Mouse (Mus musculus): ENCODE measurements at regions not wholly inside any gene's neighbourhood (a gene's known extent, or its start where the extent isn't known, plus 50 kb on each side); places are given as distances from the start of the nearest gene placed in this dataset.

DNA sequence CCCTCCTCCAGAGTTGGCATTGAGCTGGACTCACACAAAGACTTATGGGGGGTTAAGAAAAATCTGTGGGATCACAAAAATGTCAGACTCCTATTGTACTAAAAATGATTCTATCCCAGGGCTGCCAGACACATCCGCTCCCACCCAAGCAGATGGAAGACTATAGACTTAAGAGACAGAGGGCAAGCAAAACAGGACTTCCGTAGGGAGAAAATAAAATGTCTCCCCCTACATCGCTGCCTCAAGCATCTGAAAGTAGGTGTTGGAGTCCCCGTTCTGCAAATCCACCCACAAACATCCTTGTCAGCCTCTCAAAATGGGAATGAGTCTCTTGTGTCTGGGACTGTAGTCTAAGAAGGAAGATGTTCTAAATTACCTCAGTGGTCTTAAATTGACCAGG is 253.3 kb downstream of the Gm9195 start:
- TF ChIP-seq GATA1 (IDR thresholded peaks at IDR 0.05; ENCODE audit: low read length): no peak

DNA sequence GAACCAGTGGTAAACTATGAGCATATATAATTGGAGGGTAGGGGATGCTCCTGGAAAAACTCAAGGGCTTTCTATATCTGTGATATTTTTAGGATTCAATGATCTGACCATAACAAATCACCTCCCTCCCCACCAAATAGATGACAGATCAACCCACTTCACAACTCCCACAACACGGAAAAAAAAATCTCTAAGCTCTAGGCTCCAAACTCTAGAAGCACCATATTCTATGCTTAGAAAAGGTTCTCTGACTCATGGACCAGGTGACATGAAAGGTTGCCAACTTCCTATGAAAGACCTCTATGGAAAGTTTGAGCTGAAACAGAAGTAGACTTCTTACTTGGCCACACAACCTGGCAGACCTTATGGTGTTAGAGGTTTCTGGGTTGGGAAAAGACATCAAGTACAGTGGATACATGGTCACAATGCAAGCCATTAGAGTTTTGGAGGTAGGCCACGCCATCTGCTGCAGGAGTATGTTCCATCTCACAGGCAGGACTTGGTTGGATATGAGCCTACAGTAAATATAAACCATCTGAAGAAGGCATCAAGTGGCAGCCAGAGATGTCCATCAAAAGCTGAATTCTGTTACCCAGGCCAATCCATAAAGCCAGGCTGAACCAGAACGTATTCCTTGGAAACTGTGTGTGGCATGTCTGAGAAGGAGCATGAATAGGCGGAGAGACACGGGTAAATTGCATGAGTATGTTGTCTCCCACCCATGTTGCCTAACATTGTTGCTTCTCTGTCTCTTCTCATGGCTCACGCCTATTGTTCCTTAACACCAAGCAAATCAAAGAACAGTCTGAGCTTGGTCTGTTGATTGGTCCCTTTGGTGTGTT is 257.2 kb downstream of the Gm9195 start:
- TF ChIP-seq GATA1 (IDR thresholded peaks at IDR 0.05; ENCODE audit: low read length): no peak

DNA sequence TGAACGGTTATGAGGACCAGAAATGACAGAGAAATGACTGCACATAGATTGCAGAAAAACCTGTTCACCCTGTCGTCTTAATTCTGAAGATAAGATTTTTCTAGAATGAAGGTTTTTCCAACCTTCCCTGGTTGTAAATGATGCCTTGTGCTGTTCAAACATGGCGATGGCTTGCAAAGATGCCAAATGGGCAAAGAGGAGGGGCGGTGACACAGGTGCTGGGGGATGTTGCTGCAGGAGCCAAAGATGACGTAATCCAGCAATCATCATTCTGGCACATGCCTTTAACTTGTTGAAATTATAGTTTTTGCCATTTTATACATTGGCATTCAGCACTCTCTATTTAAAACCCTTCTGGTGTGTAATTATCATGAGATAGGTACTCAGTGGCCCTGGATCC is 263.8 kb downstream of the Gm9195 start:
- TF ChIP-seq GATA1 (IDR thresholded peaks at IDR 0.05; ENCODE audit: low read length): no peak

DNA sequence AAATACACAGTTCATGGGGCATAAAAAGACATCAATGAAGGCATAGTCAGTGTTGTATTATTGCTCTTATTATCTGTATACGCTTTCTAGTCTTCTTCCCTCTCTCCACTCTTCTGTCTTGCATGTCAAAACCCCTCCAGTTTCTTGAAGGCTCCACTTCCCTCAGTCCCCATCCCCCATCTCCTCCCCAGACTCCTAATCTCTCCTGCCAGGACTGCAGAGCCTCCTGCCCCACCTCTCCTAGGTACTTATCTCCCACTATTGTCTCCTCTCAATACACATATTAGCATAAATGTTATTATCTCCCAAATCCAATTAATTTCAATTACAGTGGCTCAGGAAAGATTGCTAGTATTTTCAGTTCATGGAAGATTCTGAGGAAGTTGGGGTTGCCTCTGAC is 264.2 kb downstream of the Gm9195 start:
- no peak for TF ChIP-seq GATA1 (IDR thresholded peaks at IDR 0.05; ENCODE audit: low read length)

DNA sequence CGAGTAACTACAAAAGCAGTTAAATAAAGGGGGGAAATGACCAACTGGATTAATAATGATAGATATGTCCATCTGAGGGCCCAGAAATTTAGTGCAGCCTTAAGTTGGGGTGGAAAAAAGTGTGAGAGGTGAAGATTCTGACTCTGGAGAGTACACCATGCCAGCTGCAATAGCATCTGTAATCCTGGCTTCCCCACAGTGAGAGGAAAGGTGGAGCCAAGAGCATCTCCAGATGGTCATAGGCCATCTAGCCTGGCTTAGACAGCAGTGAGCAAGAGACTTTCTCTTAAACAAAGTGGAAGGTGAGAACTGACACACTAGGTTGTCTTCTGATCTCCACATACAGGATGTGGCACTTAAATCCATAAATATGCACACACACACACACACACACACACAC is 264.7 kb downstream of the Gm9195 start:
- no peak for TF ChIP-seq GATA1 (IDR thresholded peaks at IDR 0.05; ENCODE audit: low read length)

DNA sequence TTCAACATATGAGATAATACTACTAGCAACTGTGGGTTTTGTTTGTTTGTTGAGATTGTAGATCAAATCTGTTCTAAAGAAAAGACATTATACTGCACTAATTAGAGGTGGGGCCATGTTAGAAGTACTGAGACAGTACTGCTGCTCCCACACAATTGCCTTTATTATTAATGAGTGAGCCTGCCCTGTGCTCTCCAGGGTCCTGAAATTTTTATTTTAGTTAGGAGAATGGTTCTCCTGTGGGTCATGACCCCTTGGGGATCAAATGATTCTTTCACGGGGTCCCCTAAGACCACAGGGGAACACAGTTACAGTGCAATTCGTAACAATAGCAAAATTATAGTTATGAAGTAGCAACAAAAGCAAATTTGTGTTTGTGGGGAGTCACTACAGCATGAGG is 268.8 kb downstream of the Gm9195 start:
- TF ChIP-seq GATA1 (IDR thresholded peaks at IDR 0.05; ENCODE audit: low read length): no peak

DNA sequence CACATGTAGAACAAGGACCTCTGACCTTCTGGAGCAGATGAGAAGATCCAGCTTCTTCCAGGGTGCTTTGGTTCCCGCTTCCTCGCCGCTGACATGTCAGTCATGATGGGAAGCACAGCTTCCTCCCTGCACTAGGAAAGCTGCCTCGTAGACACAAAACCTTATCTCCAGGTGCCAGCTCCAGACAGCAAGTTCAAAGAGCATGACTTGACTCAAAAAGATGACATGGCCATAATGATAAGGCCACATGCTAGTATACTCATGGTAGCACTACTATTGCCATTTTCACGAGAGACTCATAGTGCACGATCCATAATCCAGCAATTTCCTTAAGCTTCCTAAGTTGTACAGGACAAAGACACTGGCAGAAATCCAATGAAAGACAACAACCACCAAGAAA is 272.1 kb downstream of the Gm9195 start:
- TF ChIP-seq GATA1 (IDR thresholded peaks at IDR 0.05; ENCODE audit: low read length): no peak

DNA sequence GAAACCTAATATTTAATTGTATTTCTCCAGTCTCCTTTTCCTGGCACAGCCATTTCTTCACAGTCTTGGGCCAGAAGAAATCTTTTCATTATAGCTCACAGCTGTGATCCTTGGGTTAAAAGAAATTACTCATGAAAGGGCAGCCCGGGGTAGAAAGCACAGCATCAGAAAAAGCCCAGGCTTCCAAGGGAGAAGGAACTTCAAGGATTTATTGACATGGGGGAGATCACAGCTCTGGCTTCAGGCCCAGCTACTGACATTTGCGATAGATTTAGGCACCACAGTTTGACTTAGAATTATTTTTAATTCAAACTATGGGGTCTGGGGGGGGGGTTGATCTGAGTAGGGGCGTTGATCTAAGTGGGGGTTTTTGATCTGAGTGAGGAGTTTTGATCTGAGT is 291.3 kb downstream of the Gm9195 start:
- TF ChIP-seq GATA1 (IDR thresholded peaks at IDR 0.05; ENCODE audit: low read length): no peak

DNA sequence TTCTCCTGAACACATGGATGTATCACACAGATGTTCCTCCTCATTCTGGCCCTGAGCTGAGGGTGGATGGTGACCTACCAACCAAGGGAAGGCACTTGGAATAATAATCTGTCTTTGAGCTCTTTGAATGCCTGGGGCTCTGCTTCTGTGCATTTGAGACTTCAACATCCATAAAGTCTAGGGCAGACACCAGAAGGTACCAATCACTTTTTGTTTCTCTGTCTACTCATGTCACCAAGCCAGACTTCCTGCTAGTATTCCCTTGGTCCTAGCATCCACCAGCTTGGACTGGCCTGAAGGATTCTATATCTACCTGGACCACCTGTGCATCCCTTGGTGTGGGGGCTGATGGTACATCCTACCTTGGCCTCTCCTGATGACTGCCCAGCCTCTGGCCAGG is 291.7 kb downstream of the Gm9195 start:
- TF ChIP-seq GATA1 (IDR thresholded peaks at IDR 0.05; ENCODE audit: low read length): no peak

DNA sequence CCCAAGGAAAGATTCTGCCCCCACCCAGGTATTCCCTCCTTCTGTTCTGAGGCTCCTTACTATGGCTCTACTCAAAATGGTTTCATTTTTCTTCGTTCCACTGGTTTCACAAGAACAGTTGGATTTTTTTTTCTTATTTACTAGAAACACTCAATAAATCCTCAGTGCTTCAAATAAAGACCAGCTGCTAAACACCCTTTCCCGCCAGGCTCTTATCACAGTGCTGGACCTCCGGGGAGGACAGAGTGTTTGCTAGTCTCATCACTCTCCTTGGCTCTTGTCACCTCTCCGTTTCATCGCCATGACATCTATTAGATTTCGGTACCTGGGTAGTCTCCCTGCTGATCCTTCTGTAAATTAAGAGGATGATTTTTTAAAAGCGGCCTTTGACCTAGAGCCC is 293.7 kb downstream of the Gm9195 start:
- TF ChIP-seq GATA1 (IDR thresholded peaks at IDR 0.05; ENCODE audit: low read length): no peak

DNA sequence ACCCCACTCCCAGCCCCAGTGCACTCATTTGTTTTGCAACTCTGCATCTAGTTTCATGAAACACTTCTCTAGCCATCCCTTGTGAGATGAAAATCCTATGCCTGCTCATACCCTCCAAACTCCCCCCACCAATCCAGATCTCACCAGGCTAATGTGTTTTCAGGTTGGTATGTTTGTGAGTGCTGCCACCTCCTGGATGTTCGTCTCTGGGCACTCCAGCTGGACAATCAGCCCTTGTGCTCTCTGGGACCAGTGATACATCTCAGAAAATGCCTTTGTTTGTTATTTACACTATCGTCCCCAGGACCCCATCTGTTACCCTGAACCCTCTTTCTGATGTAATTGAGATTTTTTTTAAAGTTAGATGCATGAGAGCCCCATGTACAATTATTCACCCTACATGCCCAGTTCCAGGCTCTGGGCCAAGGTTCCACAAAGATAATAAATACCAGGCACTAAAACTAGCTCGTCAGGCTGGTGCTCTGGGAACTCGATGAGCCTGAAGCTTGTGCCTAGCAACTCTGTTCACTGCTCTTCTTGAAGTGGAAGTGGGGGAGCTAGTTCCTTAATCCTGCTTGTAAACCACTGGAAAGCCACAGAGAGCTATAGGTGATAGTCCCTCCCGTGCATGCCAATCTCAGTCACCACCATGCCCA is 304.2 kb downstream of the Gm9195 start:
- TF ChIP-seq GATA1 (IDR thresholded peaks at IDR 0.05; ENCODE audit: low read length): no peak

DNA sequence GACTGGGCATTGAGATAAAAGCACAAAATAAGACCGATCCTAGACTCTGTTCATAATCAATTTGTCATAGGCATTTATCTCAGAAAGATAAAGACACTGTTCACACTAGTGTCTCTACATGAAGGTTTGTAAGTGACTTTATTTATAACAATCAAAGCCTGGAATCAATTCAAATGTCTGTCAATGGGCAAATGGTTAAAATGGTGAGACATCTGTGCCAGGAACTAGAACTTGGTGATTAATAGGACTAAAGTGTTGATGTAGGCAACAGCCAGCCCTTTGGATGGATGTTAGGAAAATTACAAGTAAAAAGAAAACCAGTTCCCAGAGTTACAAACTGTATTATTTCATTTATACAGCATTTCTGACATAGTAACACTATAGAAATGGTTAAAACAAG is 315.9 kb downstream of the Gm9195 start:
- TF ChIP-seq GATA1 (IDR thresholded peaks at IDR 0.05; ENCODE audit: low read length): no peak

DNA sequence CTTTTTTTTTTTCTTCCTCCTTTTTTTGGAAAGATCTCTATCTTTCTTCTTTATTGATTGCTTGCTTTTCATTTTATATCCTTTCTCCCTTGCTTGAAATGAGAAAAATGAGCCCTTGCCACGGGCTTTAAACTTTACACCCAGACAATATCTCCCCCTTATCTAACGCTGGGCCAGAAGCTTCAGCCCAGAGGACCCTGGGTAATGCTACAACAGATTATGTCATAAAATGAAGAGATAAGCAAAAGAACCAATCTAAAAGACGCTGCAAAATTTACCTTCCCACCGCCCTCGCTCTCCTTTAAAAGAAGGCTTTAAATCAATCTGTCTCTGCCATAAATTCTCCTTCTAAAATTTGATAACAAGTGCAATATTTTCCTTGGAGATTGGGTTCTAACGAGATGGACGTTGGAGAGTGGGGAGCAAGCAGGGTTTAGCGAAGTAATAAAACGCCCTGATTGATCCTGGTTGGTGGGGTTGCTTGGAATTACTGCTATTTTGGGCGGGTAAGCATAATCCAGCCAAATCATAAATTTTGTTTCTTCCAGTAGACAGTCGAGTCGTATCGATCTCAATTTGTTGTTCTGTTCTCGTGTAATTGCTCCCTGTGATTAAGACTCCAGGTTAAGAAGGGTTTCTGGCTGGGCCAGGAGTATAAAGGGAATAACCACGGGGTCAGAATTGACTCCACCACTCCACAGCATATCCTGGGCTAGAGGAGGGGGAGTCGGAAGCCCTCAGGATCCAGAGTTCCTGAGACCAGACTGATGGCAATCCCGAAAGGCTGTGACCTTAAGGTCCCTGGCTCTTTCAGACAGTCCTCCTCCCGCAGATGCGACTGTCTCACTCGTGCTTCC is 318.9 kb downstream of the Gm9195 start:
- TF ChIP-seq GATA1 (IDR thresholded peaks at IDR 0.05; ENCODE audit: low read length): no peak

DNA sequence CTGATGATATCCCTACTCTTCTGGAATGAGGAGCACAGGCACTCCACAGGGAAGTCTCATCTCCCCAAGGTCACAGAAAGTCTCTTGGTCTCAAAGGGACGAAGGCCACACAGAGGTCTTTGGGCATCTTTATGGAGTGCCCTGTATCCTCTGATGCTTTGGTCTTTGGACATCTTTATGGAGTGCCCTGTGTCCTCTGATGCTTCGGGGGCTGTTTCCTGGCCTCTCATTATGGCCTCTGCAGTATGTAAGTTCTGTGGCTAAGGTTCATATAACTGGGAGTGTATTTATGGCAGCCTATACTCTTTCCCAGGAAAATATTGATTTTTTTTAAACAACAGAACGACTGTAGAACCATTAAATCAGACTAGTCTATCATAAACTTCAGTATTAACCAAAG is 319.9 kb downstream of the Gm9195 start:
- TF ChIP-seq GATA1 (IDR thresholded peaks at IDR 0.05; ENCODE audit: low read length): no peak

DNA sequence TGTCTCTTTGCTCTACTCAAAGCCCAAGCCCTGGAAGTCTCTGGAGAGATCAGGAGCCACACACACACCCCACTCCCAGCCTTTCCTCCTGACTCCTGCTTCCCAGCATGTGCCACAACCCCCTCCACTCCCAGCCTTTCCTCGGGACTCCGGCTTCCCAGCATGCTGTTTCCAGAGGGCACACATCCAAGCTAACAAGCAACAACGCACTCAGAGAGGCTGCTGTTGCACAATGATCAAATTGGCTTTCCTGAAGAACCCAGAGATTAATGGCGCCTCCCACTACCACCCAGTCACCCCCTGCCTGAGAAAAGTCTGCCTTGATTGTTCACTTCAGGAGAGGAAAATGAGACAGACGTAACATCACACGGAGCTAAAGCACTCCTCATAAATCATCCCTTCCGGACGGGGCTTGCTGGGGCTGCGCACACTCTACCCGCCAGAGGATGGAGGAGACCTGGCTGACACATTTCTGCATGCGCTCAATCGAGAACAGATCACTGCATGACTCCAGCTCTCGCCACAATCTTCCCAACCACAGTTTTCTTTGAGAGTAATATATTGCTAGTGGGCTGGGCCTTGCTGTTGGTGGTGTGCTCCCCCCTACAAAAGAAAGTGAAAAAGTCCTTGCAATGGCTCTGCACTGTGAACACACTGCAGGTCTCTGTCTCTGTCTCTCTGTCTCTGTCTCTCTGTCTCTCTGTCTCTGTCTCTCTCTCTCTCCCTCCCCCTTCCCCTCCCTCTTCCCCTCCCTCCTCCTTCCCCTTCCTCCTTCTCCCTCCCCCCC is 332.9 kb downstream of the Gm9195 start:
- no peak for TF ChIP-seq GATA1 (IDR thresholded peaks at IDR 0.05; ENCODE audit: low read length)

Measured in G1E-ER4 (cell line).